Comparison of ENCODE assay signal across 1 mouse cellular context in the genomic region with DNA sequence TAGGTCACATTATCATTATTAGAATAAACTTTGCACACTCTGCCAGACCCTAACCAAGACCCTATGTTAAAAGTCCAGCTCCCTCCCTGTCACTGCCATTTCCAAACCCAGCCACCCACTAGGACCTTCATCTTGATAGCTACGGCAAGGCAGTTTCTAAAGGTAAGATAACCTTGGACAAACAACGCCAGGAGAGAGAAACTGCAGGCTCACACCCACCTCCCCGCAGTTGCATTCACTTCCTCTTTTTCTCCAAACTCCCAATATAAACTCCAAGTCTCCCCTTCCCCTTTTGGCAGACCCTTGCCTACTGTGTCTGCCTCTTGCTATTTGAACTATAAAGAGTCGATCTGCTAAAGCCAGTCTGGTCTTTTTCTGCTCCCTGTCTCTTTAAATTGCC.
TF ChIP-seq lines count a peak whose summit lies in the region.

No protein-coding gene starts in this region.

TF ChIP-seq in MEL, 35 proteins besides CTCF, POLR2A, EP300 and RAD21:
- TF ChIP-seq SIN3A (IDR thresholded peaks at IDR 0.05; ENCODE audit: low read length) (peak; percentile 57), SMC3 (IDR thresholded peaks at IDR 0.05; ENCODE audit: low read depth, low read length) (no peak), MYC (IDR thresholded peaks at IDR 0.05; ENCODE audit: low read depth, low read length) (no peak), CHD1 (IDR thresholded peaks at IDR 0.05; ENCODE audit: low read depth, low read length) (no peak), MAZ (IDR thresholded peaks at IDR 0.05; ENCODE audit: low read depth, low read length) (no peak), POLR2AphosphoS2 (IDR thresholded peaks at IDR 0.05; ENCODE audit: low read length) (no peak), POLR2AphosphoS5 (IDR thresholded peaks at IDR 0.05; ENCODE audit: borderline replicate concordance, low read depth, low read length) (no peak), RCOR1 (IDR thresholded peaks at IDR 0.05; ENCODE audit: low read depth, low read length) (peak; percentile 52; the same call in 1 of the 2 replicates), ZC3H11A (IDR thresholded peaks at IDR 0.05; ENCODE audit: low read depth, low read length) (no peak), ZKSCAN1 (IDR thresholded peaks at IDR 0.05; ENCODE audit: low read depth, low read length) (no peak), UBTF (IDR thresholded peaks at IDR 0.05; ENCODE audit: borderline replicate concordance, insufficient read depth, low read depth, low read length) (no peak), ELF1 (IDR thresholded peaks at IDR 0.05; ENCODE audit: low read depth, low read length) (no peak), NRF1 (IDR thresholded peaks at IDR 0.05; ENCODE audit: insufficient read depth, low read depth, low read length, poor library complexity, severe bottlenecking) (0 out of 2 replicates have a peak, but pooled peaks have one; percentile 2), TCF12 (IDR thresholded peaks at IDR 0.05; ENCODE audit: low read depth, low read length) (peak; percentile 59; the same call in 1 of the 2 replicates), ZNF384 (IDR thresholded peaks at IDR 0.05; ENCODE audit: low read depth, low read length) (no peak), JUND (IDR thresholded peaks at IDR 0.05; ENCODE audit: low read depth, low read length) (no peak), CHD2 (IDR thresholded peaks at IDR 0.05; ENCODE audit: low read length) (no peak), ZMIZ1 (IDR thresholded peaks at IDR 0.05; ENCODE audit: low read depth, low read length) (no peak), MAFK (IDR thresholded peaks at IDR 0.05; ENCODE audit: borderline replicate concordance, low read depth, low read length) (no peak), NELFE (IDR thresholded peaks at IDR 0.05; ENCODE audit: low read depth, low read length) (no peak), E2F4 (IDR thresholded peaks at IDR 0.05; ENCODE audit: borderline replicate concordance, low read depth, low read length) (no peak), GATA1 (IDR thresholded peaks at IDR 0.05; ENCODE audit: low read depth, low read length) (peak; percentile 71), KAT2A (conservative IDR thresholded peaks at IDR 0.05; ENCODE audit: low read depth, low read length) (no peak), MEF2A (IDR thresholded peaks at IDR 0.05; ENCODE audit: extremely low read depth, insufficient replicate concordance, low read depth, low read length, poor library complexity, severe bottlenecking) (no peak), MYB (IDR thresholded peaks at IDR 0.05; ENCODE audit: low read depth, low read length) (no peak), USF2 (IDR thresholded peaks at IDR 0.05; ENCODE audit: borderline replicate concordance in 1 of 2, insufficient read depth in 1 of 2, low read depth in 1 of 2, low read length in 2 of 2) (no peak), BHLHE40 (IDR thresholded peaks at IDR 0.05; ENCODE audit: borderline replicate concordance, low read depth, low read length) (no peak), HCFC1 (IDR thresholded peaks at IDR 0.05; ENCODE audit: low read depth, low read length) (no peak), USF1 (IDR thresholded peaks at IDR 0.05; ENCODE audit: low read depth, low read length) (no peak), ETS1 (IDR thresholded peaks at IDR 0.05; ENCODE audit: low read depth, low read length) (peak; percentile 56), GABPA (IDR thresholded peaks at IDR 0.05; ENCODE audit: low read depth, low read length) (no peak), MAX (IDR thresholded peaks at IDR 0.05; ENCODE audit: low read length) (no peak), TAL1 (IDR thresholded peaks at IDR 0.05; ENCODE audit: low read length) (no peak), TBP (IDR thresholded peaks at IDR 0.05; ENCODE audit: low read depth, low read length) (no peak), MXI1 (IDR thresholded peaks at IDR 0.05; ENCODE audit: low read depth, low read length) (no peak; the same call in 1 of the 2 replicates)
